Mouse (Mus musculus) layer of hippocampus, postnatal 14 days (tissue): Measurements from ENCODE around the gene Smpdl3a. TPM values are rescaled to one million over a fixed set of nuclear protein-coding genes. Genes with fewer than 3 reads are reported as not detected.

Source experiments
- DNase-seq, 2 experiments: peaks; one replicate each; pipeline ENCODE4 v3.0.0; 2021 to 2022; ENCODE audit warnings: low spot score in 2 of 2, mixed read lengths in 1 of 2
- long read RNA-seq, 2 experiments: library from polyadenylated mRNA; stranded (forward); transcript quantifications; one replicate each; pipeline ENCODE4 v2.0.0; 2021
- total RNA-seq, 2 experiments: library from RNA; stranded (reverse); gene quantifications; 2 replicates each; pipeline ENCODE4 v1.2.3; 2021

The Smpdl3a gene
- total RNA-seq: 10 to 100 TPM; 31.2 to 32.6 TPM
- long read RNA-seq, experiment 1, transcript Smpdl3a-201 (8 exons, 1,961 nt): major isoform, 26 of 33 reads
- long read RNA-seq, experiment 1, partial matches to known transcripts: 4 of 33 reads
- long read RNA-seq, experiment 1, other reads (novel, unspliced or antisense): 3 of 33 reads
- long read RNA-seq, experiment 2, transcript Smpdl3a-201 (8 exons, 1,961 nt): major isoform, 48 of 61 reads
- long read RNA-seq, experiment 2, partial matches to known transcripts: 3 of 61 reads
- long read RNA-seq, experiment 2, other reads (novel, unspliced or antisense): 10 of 61 reads

- no peak for DNase-seq
These were observed at the start of gene Smpdl3a for GRCm38 (mm10) chr10:57794018-57794417. Smpdl3a (plus strand) TSS chr10:57794335.

DNA sequence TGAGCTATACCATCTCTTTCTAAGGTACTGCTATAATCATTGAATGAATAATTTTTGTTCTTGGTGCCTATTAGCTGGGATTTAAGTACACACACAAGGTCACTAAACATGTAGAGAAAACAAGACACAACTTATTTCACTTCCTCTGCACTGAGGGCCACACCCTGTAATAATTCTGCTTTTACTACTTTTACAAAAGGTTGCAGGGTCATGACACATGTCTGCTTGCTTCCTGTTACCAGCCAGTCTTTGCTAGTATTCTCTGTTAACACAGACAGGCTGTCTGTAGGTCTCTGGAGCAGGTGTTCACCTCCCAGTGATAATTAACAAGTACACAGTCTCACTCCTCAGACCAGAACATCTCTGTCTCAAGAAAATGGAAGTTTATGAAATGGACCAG is 48.7 kb upstream of the Smpdl3a start:
- DNase-seq: no peak

DNA sequence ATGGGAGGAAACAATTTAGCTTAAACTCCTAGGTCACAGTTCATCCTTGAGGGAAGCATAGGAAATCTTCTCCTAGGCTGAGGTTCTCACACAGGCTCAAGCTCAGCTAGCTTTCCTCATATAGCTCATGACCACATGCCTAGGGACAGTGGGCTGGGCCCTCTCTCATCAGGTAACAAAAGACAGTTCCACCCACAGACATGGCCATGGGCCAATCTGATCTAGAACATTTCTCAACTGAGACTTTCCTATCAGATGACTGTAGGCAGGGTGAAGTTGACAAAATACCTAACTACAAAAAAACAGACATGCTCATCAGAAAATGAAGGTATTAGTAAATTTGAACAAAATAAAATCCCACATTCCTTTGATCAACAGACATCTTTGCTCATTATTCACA is 47.0 kb upstream of the Smpdl3a start:
- DNase-seq: no peak

- no peak for DNase-seq
These were observed 40.8 kb upstream of the Smpdl3a start for GRCm38 (mm10) chr10:57753343-57753742.

DNA sequence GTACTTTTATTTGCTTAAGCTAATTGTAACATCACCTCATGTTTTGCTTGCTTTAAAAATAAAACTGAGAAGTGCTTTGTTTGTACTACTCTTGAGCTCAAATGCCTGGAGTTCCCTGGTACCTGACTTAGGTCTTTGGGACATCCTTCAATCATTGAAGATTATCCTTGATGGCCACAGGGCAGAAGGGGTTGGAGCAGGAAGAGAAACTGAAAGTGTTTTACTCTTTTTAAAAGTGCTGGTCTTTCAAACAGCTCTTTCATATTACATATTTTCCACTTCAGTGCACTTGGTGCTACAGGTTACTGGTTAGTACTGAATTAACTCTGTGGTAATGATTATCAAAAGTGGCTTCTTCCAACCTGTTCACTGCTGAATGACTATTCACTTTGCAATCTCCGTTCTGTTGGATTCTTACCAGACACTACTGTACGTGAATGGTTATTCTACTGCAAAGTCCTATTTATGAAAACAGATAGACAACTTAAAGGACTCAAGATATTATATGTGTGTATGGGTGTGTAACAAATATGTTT is 38.9 kb upstream of the Smpdl3a start:
- DNase-seq: no peak

- no peak for DNase-seq
These were observed 35.1 kb upstream of the Smpdl3a start for GRCm38 (mm10) chr10:57758999-57759398.

DNA sequence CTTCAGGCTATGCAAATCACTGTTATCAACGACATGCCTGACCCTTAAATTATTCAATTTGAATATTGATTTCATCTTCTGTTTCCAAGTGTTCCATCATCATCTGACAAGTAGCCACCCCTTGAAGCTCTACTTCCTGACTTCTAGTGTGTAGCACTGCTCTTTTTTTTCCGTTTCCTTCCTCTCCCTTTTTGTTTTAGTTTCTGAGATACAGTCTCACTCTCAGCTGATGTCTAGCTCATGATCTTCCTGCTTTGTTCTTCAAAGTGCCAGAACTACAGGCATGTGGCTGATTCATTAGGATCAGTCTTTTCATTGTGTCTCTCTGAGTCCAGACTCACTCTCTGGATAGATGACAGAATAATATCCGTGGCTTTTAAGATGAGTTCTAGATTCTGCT is 33.4 kb upstream of the Smpdl3a start:
- no peak for DNase-seq

DNA sequence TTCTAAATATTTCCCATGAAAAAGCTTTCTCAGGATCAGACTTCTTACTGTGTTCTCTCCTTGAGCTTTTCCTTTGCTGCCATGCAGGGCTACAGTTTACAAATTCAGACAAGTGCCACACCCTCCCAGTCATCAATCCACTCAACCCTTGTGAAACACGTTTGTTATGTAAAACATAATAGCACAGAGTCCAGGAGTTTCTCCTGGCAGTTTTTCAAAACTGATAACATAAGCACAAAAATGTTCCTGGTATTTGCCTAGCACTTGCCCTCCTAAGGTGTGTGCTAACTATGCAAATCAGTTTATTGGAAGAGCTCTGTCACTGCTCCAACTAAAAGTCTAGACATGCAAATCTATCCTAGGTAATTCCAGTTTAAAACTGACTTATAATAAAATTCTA is 31.1 kb upstream of the Smpdl3a start:
- DNase-seq: no peak

GRCm38 (mm10) chr10:57783289-57784130 is 10.6 kb upstream of the Smpdl3a start:
- DNase-seq: peak; percentile 42 to 65

- peak; percentile 79 to 90 for DNase-seq
These were observed 9.8 kb upstream of the Smpdl3a start for GRCm38 (mm10) chr10:57784131-57784875.

- no peak for DNase-seq
These were observed 9.3 kb upstream of the Smpdl3a start, which contains the start of gene Fabp7 for GRCm38 (mm10) chr10:57784876-57785150. Fabp7 (plus strand) TSS chr10:57784881.

- DNase-seq: no peak
These were observed 8.6 kb upstream of the Smpdl3a start for GRCm38 (mm10) chr10:57785552-57785951.

DNA sequence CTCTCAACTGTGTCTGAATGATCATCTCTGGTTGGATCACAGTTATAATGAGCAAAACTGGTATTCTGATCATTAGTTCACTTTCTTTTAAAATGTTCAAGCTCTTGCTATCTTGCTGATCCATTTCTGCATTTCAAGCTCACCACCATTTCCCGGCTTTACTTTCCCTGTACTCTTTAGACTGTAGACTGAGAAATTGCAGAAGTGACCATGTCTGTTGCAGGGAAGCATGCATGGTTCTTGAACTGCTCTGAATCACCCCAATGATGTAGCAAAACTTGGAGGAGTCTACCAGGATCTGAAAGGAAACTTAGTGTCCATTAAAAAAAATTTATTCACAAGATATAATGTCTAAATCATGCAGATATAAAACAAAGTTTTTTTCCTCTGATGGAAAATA is 1.2 kb upstream of the Smpdl3a start:
- DNase-seq: no peak

GRCm38 (mm10) chr10:57794491-57795461 is 641 bp downstream of the Smpdl3a start:
- peak in 1 of 2 experiments; percentile 28 for DNase-seq

DNA sequence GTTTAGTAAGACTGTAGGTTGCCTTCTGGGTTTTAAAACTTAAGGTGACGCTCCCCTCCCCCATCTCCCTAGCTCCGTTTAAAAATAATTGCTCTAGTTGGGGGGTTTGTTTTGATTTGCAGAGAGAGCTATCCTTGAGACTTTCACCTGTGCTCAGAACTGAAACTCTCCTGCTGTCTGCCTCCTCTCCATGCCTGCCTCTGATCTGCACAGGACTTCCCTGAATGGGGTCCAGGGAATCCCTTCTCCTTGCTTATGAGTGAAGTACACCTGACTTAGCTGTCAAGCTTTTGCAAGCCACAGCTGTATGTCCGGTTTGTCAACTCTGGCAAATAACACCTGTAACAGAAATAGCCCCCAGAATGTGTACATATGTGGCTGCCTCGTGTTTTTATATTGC is 1.4 kb downstream of the Smpdl3a start:
- DNase-seq: no peak

DNA sequence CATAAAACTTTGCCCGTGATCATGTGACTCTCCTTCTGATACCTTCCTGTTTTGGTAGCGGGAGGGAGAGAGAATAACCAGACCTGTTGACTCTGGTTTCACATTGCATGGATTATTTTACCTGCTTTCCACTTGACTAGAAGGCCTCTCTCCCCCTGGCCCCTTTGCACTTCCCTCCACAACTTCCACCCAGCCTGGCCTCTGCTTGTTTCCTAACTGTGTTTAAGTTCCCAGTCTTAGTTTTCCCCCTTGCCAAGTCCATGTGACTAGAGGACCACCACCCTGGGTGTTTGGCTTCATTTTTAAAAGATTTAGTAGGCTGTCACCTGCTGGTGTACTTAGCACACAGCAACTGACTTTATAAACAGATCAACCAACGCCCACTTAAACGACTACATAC is 1.9 kb downstream of the Smpdl3a start:
- peak; percentile 16 to 28 for DNase-seq

DNA sequence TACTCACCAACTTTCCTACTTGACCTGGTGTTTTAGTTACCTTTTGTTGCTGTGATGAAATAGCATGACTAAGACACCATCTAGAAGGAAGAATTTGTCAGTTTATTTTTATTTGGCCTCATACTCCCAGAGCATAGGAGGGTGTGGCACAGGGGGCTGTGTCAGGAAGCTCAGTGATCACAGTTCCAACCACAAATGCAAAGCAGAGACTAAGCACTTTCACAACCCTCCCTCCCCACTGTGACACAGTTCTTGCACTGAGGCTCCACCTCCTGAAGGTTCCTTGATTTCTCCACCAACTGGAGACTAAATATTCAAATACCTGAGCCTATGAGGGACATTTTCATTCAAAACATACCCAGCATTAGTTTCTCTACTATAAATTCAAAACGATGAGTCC is 5.4 kb downstream of the Smpdl3a start:
- no peak for DNase-seq

DNA sequence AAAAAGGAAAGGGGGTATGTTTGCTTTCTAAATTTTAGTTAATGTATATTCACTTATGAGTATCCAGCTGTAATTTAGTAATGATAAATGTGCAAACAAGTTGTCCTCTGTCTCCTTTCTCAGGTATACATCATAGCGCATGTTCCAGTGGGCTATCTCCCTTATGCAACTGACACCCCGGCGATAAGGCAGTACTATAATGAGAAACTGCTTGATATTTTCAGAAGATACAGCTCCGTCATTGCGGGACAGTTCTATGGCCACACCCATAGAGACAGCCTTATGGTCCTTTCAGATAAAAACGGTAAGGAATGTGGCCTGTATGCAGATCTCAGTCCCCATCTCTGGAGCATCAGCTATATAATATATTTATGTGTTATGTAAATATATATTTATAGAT is 13.6 kb downstream of the Smpdl3a start:
- no peak for DNase-seq

GRCm38 (mm10) chr10:57812161-57812856 is 18.2 kb downstream of the Smpdl3a start:
- DNase-seq: no peak

DNA sequence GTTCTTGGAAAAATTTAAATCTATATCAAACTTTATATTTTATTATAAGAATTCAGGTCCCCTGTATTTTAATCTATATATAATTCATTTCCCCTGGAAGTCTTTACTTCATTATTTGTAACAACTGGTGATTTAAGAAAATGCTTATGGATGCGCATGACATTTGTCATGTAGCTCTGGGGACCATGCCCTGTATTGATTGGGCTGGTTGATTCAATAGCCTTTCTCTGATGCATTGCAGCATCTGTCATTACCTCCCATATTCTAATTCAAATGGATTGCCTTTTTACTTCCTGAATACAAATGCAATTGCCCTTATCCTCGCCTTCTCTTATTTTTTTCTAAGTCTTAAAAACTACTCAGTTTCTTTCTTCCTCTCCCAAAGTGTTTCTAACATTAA is 20.2 kb downstream of the Smpdl3a start:
- DNase-seq: no peak
